Mouse (Mus musculus) liver, postnatal 0 days (tissue): ENCODE results near the gene Zbtb48.

Source experiments
- CTCF ChIP-seq: sonication (generic); IDR thresholded peaks from 2 replicates; pipeline ENCODE4 v1.5.1; 2016; ENCODE audit warnings: antibody characterized with exemption, low read depth
- EP300 ChIP-seq: IDR thresholded peaks from 2 replicates; pipeline ENCODE4 v1.6.1; 2016; ENCODE audit warnings: antibody characterized with exemption, low read depth, mild to moderate bottlenecking

GRCm38 (mm10) chr4:152067280-152067679, 39.8 kb upstream of the Zbtb48 start:
- no peak for TF ChIP-seq CTCF
- TF ChIP-seq EP300 = no peak
